Mouse (Mus musculus) embryonic facial prominence, embryonic 10.5 days (tissue): Measurements from ENCODE around the gene Rgl2. TPM values are rescaled to one million over a fixed set of nuclear protein-coding genes. Genes with fewer than 3 reads are reported as not detected.
"Not testable (repeated sequence)": the region's sequence is repeated elsewhere in the genome, so short reads cannot be mapped to it uniquely, and the experiment has no call there.

Experiments used
- DNase-seq: peaks from one replicate; pipeline ENCODE4 v3.0.0-alpha.2; 2017; ENCODE audit warnings: low spot score
- H3K27ac ChIP-seq: fragments of 300-500 bp; sonication (generic); replicated peaks from 2 replicates; pipeline ENCODE4 v1.5.1; 2016; ENCODE audit warnings: mild to moderate bottlenecking
- H3K27me3 ChIP-seq: fragments of 300-500 bp; sonication (generic); replicated peaks from 2 replicates; pipeline ENCODE4 v1.6.1; 2016; ENCODE audit warnings: low read depth, mild to moderate bottlenecking; ENCODE audit not compliant: poor library complexity, severe bottlenecking
- H3K36me3 ChIP-seq: fragments of 300-500 bp; sonication (generic); replicated peaks from 2 replicates; pipeline ENCODE4 v1.6.1; 2016; ENCODE audit warnings: mild to moderate bottlenecking, moderate library complexity
- H3K4me1 ChIP-seq: fragments of 300-500 bp; sonication (generic); 2 replicates; pipeline ENCODE4 v1.6.1; 2016
- H3K4me3 ChIP-seq: fragments of 300-500 bp; sonication (generic); 2 replicates; pipeline ENCODE4 v1.5.1; 2016; ENCODE audit warnings: mild to moderate bottlenecking, moderate library complexity
- H3K9me3 ChIP-seq: fragments of 300-500 bp; sonication (generic); 2 replicates; pipeline ENCODE4 v1.6.1; 2016; ENCODE audit warnings: mild to moderate bottlenecking
- WGBS: fragments of 180-500 bp; shearing (Covaris S2); methylation state at CpG from one replicate; pipeline ENCODE4 v1.1.7; 2016; 5-methylcytosine and 5-hydroxymethylcytosine counted together
- polyA plus RNA-seq: library from polyadenylated mRNA; unstranded; fragments of >200 nt; fragmentation: Nextera tagmentation; extraction: Ambion mirVana; gene quantifications from 2 replicates; pipeline ENCODE4 v1.2.1, GENCODE M21; 2016

Gene Rgl2
- polyA plus RNA-seq, 1 experiment from 2014 or later: 41.0 TPM

DNA sequence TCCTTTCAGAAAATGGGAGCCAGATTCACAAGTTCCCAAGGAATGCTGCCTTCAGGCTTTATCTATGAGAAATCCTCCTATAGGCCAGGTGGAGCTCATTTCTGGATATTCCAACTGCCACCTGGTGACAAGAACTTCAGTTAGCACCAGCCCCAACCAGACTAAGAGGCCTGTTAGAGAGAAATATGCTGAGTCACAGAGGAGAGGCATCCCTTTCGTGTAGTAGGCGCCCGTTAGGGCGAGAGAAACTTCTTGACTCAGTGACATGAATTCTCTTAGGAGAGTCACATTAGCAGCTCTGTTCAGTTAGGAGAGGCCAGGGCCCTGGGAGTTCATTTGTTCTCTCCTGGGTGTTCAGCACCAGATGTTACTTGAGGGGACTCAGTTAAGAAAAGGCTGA, 29.7 kb upstream of the Rgl2 start:
- Histone ChIP-seq H3K4me1 (peaks cover 7% of the 10 kb centered on the region), H3K9me3 (no peaks in the 10 kb centered on the region), H3K27me3 (no peaks in the 10 kb centered on the region), H3K4me3 (no peak overlapping the region), H3K27ac (no peak overlapping the region), H3K36me3 (no peaks in the 10 kb centered on the region)
- no peak for DNase-seq
- WGBS: 80% methylated on average over 4 of the region's 4 CpGs

DNA sequence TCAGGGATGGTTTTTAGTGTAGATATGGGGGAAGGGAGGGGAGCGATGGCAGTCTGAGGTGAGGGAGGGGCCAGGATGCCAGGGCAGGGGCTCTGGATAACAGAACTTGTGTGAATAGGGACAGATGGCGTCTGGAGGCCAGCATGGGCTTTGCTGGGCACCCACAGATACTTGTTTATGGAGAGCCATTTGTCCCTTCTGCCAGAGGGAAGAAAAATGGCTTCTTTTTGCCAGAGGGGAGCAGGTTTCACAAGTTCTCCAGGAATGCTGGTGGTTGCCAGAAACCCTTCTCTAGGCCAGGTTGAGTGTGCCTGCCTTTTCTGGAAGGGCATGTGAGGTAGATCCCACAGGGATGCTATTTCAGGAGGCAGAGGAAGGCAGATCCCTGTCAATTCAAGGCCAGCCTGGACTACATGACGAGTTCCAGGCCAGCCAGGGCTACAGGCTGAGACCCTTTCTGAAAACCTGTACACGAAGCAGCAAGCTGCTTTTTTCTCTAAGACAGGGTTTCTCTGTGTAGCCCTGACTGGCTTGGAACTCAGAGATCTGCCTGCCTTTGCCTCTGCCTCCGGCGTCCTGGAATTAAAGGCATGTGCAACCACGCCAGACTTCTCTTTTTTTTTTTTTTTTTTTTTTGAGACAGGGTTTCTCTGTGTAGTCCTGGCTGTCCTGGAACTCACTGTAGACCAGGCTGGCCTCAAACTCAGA, 28.9 kb upstream of the Rgl2 start:
- no peaks in the 10 kb centered on the region for H3K36me3 ChIP-seq
- 72% methylated on average over 7 of the region's 7 CpGs for WGBS
- H3K27ac ChIP-seq: no peak overlapping the region
- H3K4me3 ChIP-seq: no peak overlapping the region
- no peaks in the 10 kb centered on the region for H3K9me3 ChIP-seq
- DNase-seq: no peak
- H3K4me1 ChIP-seq: peaks cover 11% of the 10 kb centered on the region
- no peaks in the 10 kb centered on the region for H3K27me3 ChIP-seq

- H3K27me3 ChIP-seq: no peaks in the 10 kb centered on the region
- DNase-seq: no peak
- H3K36me3 ChIP-seq: no peaks in the 10 kb centered on the region
- H3K4me1 ChIP-seq: peaks cover 11% of the 10 kb centered on the region
- H3K4me3 ChIP-seq: no peak overlapping the region
- no peak overlapping the region for H3K27ac ChIP-seq
- H3K9me3 ChIP-seq: no peaks in the 10 kb centered on the region
- 88% methylated on average over 4 of the region's 4 CpGs for WGBS
Measured at GRCm38 (mm10) chr17:33900989-33901314, 28.4 kb upstream of the Rgl2 start.

GRCm38 (mm10) chr17:33901653-33902052, 27.7 kb upstream of the Rgl2 start:
- DNase-seq: no peak
- H3K27me3 ChIP-seq: no peaks in the 10 kb centered on the region
- no peaks in the 10 kb centered on the region for H3K36me3 ChIP-seq
- no peak overlapping the region for H3K4me3 ChIP-seq
- H3K27ac ChIP-seq: no peak overlapping the region
- WGBS: 62% methylated on average over 4 of the region's 4 CpGs
- H3K9me3 ChIP-seq: no peaks in the 10 kb centered on the region
- peaks cover 11% of the 10 kb centered on the region for H3K4me1 ChIP-seq

DNA sequence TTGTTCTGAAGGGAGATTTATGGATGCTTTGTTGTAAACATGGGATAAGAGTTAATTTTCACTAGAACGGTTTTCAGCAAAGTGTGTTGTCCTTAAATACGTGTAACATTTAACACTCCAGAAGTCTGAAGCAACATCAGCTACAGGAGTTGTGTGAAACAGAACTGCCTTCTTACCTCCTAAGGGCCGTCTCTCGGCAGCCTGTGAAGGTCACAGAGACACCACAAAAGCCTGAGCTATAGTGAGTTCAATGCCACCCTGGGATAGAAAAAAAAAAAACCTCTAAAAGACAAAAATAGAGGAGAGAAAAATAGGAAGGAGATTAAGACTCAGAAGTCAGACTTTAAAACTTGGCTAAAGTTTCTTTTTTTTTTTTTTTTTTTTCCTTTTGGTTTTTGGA, 27.3 kb upstream of the Rgl2 start:
- H3K4me1 ChIP-seq: peaks cover 11% of the 10 kb centered on the region
- H3K36me3 ChIP-seq: no peaks in the 10 kb centered on the region
- no peaks in the 10 kb centered on the region for H3K27me3 ChIP-seq
- 84% methylated on average over 4 of the region's 4 CpGs for WGBS
- no peaks in the 10 kb centered on the region for H3K9me3 ChIP-seq
- H3K4me3 ChIP-seq: no peak overlapping the region
- no peak for DNase-seq
- no peak overlapping the region for H3K27ac ChIP-seq

GRCm38 (mm10) chr17:33902491-33902890, 26.9 kb upstream of the Rgl2 start:
- H3K4me1 ChIP-seq: peaks cover 11% of the 10 kb centered on the region
- no peak for DNase-seq
- H3K4me3 ChIP-seq: no peak overlapping the region
- H3K36me3 ChIP-seq: no peaks in the 10 kb centered on the region
- no peak overlapping the region for H3K27ac ChIP-seq
- no peaks in the 10 kb centered on the region for H3K9me3 ChIP-seq
- WGBS: 87% methylated on average over 7 of the region's 7 CpGs
- H3K27me3 ChIP-seq: no peaks in the 10 kb centered on the region

DNA sequence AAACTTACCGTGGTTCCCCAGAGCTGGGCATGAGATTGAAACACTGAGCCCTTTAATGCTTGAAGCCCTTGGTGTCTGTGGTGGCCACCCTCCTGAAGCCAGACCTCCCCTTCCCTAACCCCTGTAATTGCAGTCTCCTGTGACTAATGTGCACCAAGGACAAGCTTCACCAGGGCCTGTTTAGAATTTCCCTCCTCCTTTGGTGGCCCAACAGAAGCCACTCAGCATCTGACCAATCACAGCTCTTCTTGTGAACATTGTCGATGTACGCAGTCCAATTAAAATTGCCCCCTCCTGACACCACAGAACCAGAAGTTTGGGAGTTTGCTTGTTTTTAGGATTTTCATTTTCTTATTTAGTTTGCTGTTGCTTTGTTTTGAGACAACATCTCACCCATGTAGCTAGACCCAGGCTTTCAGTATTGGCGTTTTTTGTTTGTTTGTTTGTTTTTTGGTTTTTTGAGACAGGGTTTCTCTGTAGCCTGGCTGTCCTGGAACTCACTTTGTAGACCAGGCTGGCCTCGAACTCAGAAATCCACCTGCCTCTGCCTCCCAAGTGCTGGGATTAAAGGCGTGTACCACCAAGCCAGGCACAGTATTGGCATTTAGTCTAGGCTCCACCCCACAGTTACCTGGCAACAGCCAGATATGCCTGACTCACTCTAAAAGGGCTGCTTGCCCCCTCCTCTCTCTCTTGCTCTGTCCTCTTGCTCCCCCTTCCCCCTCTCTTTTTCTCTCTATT, 25.3 kb upstream of the Rgl2 start:
- H3K4me3 ChIP-seq, H3K36me3 ChIP-seq, DNase-seq, H3K27me3 ChIP-seq, H3K27ac ChIP-seq, H3K9me3 ChIP-seq: not testable (repeated sequence)
- H3K4me1 ChIP-seq: peaks cover 26% of the 10 kb centered on the region
- 63% methylated on average over 6 of the region's 6 CpGs for WGBS

- peaks cover 27% of the 10 kb centered on the region for H3K4me1 ChIP-seq
- not testable (repeated sequence) for H3K27me3 ChIP-seq
- 19% methylated on average over 4 of the region's 4 CpGs for WGBS
Measured at GRCm38 (mm10) chr17:33904835-33905234, 24.5 kb upstream of the Rgl2 start, which contains the start of gene Platr17. Platr17 (plus strand) TSS chr17:33905135.

DNA sequence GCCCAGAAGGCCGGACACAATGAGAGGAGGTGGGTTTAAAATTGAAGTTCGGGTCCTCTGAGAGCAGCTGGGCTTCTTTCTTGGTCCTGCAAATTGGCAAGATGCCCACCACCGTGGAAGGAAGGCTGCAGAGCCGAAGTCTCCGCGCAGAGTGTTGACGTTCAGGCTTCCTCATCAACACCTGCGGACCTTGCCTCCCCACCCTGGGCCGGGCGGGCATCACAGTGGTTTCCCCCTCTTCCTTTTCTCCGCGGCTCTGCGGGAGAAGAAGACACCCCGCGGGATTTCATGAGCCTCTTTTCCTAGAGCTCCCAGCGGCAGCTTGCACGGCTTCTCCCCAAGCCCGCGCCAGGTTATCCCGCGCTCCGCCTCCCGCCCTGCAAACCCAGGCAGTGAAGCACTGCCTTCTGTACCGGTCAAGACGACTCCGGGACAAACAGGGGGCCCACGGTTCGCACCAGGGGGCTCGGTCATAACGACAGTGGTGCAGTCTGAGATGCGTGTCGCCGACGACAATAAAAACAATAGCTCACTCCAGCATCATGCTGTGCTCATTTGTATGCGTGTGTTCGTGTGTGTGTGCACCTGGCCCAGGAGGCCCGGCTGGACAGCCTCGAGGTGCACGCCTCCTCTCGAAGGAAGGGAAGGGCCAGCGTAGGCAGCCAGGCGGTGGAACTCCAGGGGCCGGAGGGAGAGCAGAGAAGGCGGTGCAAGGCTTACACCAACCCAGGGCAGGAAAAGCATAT, 20.8 kb upstream of the Rgl2 start:
- H3K36me3 ChIP-seq: peaks cover 33% of the 10 kb centered on the region
- H3K27ac ChIP-seq: peak overlapping the region; percentile 93
- H3K9me3 ChIP-seq: no peaks in the 10 kb centered on the region
- peaks cover 47% of the 10 kb centered on the region for H3K4me1 ChIP-seq
- DNase-seq: peak; percentile 59
- H3K27me3 ChIP-seq: no peaks in the 10 kb centered on the region
- H3K4me3 ChIP-seq: peak overlapping the region; percentile 95
- WGBS: under 1% methylated on average over 44 of the region's 44 CpGs

More at GRCm38 (mm10) chr17:33904835-33905234, 24.5 kb upstream of the Rgl2 start, which contains the start of gene Platr17:
- peak; percentile 21 for DNase-seq
- H3K36me3 ChIP-seq, H3K27ac ChIP-seq, H3K9me3 ChIP-seq, H3K4me3 ChIP-seq: not testable (repeated sequence)

DNA sequence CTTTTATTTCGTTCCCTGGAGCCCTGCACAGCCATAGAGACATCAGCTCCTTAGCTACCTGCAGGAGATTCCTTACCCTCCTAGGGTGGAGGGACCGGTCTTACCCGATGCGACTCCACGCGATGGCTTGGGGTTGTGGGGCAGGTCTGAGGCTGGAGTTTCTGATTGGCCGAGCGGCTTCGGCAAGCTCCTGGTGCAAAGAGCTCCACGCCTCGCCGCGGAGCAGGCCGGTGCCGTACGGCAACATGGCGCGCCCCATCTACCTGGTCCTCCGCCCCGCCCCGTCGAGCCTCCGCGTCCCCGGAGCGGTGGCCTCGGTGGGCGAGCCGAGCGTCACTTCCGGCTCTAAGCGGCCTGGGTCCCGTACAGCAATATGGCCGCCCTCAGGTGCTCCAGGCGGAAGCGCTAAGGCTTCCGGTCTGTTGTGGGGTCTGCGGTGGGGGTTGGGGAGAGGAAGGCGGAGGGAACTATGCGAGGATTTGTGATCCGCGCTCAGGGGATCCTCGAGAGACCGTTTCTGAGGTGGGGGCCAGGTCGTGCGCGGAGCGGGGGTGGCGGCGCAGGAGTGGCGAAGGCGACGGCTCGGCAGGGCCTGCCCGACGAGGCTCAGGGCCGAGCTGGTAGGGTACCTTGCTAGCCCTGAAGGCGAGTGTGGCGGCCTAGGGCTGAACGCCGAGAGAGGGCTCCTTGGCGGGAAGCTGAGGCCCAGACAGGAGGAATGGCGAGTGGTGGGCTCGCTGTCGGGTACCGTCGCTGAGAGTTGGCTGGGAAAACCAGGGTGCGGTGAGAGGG, 20.1 kb upstream of the Rgl2 start, which contains the start of gene Daxx:
Daxx (plus strand) TSS at position 338 of the 792 bp plus-strand sequence.
- H3K4me3 ChIP-seq: peak within 1 kb of the TSS; percentile 95
- H3K9me3 ChIP-seq: no peaks in the 10 kb centered on the region
- peaks cover 40% of the 10 kb centered on the region for H3K36me3 ChIP-seq
- peaks cover 49% of the 10 kb centered on the region for H3K4me1 ChIP-seq
- under 1% methylated on average over 68 of the region's 68 CpGs for WGBS
- H3K27ac ChIP-seq: peak within 1 kb of the TSS; percentile 93
- peak; percentile 100 for DNase-seq
- H3K27me3 ChIP-seq: no peaks in the 10 kb centered on the region

DNA sequence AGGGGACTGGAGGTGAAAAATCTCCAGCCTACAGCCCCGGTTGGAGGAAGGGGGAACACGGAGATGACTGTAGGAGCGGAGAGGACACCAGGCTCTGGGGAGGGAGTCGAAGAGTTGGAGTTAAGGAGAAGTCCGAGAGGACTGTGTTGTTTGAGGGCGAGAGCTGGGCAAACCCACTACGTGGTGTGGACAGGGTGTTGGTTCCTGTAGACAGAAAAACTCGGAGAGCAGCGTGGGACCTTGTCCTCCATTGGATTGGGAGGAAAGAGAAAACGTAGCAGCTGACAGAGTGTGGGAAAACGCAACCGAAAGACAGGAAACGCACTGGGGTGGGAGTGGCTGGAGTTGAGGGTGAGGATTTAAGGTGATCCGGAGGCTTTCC, 19.5 kb upstream of the Rgl2 start:
- Histone ChIP-seq H3K27me3 (no peaks in the 10 kb centered on the region), H3K36me3 (peaks cover 46% of the 10 kb centered on the region), H3K4me1 (peaks cover 52% of the 10 kb centered on the region), H3K4me3 (peak overlapping the region; percentile 95), H3K9me3 (no peaks in the 10 kb centered on the region), H3K27ac (peak overlapping the region; percentile 93)
- under 1% methylated on average over 14 of the region's 14 CpGs for WGBS
- DNase-seq: no peak
